Mouse (Mus musculus) midbrain, embryonic 13.5 days (tissue): ENCODE results near the gene Whamm. TPM values are rescaled to one million over a fixed set of nuclear protein-coding genes. Genes with fewer than 3 reads are reported as not detected.
A peak's percentile ranks its signal among the peaks of the same experiment; 100 is the strongest.

Experiments used
- microRNA counts: library from miRNA; unstranded; fragments of <30 nt; microRNA quantifications from one replicate; lab custom pipeline; 2016
- polyA plus RNA-seq: library from polyadenylated mRNA; unstranded; fragments of >200 nt; fragmentation: Nextera tagmentation; extraction: Ambion mirVana; gene quantifications from 2 replicates; pipeline ENCODE4 v1.2.1, GENCODE M21; 2015

The Whamm gene
- polyA plus RNA-seq, 1 experiment from 2014 or later = 5.5 TPM

MicroRNAs encoded within 50 kb of the gene (microRNA counts, 519-probe panel; counts per million panel counts)
- microRNA mmu-miR-1839-3p (lab: Ali Mortazavi, UCI) = 110 counts per million, percentile 56 among the panel's probes with 10 or more counts
- 4,143 counts per million, percentile 78 among the panel's probes with 10 or more counts for microRNA mmu-miR-1839-5p (lab: Ali Mortazavi, UCI)

Other genes starting within 250 kb of the Whamm start
- 869 and 873 TPM in 2 replicates for gene Rps17, start 226.0 kb upstream of the Whamm start, polyA plus RNA-seq
- 2.6 and 3.2 TPM in 2 replicates for gene Cpeb1, start 115.8 kb upstream of the Whamm start, polyA plus RNA-seq
- 110 and 117 TPM in 2 replicates for gene Ap3b2, start 77.3 kb upstream of the Whamm start, polyA plus RNA-seq
- not detected in 2 replicates for gene BC048679, start 73.0 kb upstream of the Whamm start, polyA plus RNA-seq
- gene Fsd2, start 4.3 kb upstream of the Whamm start, polyA plus RNA-seq = 0.20 and 0.34 TPM in 2 replicates
- gene Homer2, start 136.3 kb downstream of the Whamm start, polyA plus RNA-seq = 15.4 and 16.4 TPM in 2 replicates
- 152 and 167 TPM in 2 replicates for gene Ramac, start 191.7 kb downstream of the Whamm start, polyA plus RNA-seq
- gene 3110040N11Rik, start 218.2 kb downstream of the Whamm start, polyA plus RNA-seq = 51.3 and 55.1 TPM in 2 replicates